Mouse (Mus musculus) mouse trophoblast stem cell (cell line): Measurements from ENCODE around the gene Coro2a.
"Not testable (repeated sequence)": the region's sequence is repeated elsewhere in the genome, so short reads cannot be mapped to it uniquely, and the experiment has no call there.

Experiments used
- in situ Hi-C, 2 experiments: fragments of 300-500 bp; cut with MseI, MboI; formaldehyde crosslinking; loops; 2 replicates in 1 of 2; 3 replicates in 1 of 2; pipeline ENCODE4 v1.15.1; 2025

Coro2a gene

GRCm38 (mm10) chr4:46585041-46585810 lies 16.8 kb downstream of the Coro2a start:
- in situ Hi-C loops, result no loop called here

GRCm38 (mm10) chr4:46584536-46584935 lies 17.5 kb downstream of the Coro2a start:
- in situ Hi-C loops, result not testable (repeated sequence)

GRCm38 (mm10) chr4:46584084-46584483 lies 17.9 kb downstream of the Coro2a start:
- in situ Hi-C loops, result not testable (repeated sequence)

GRCm38 (mm10) chr4:46582024-46582423 lies 20.0 kb downstream of the Coro2a start:
- in situ Hi-C loops, result not testable (repeated sequence)

GRCm38 (mm10) chr4:46581577-46581976 lies 20.4 kb downstream of the Coro2a start:
- in situ Hi-C loops, result not testable (repeated sequence)

GRCm38 (mm10) chr4:46580799-46581243 lies 21.2 kb downstream of the Coro2a start:
- in situ Hi-C loops, result not testable (repeated sequence)

GRCm38 (mm10) chr4:46578796-46579346 lies 23.1 kb downstream of the Coro2a start:
- in situ Hi-C loops, result not testable (repeated sequence)

- in situ Hi-C loops, result no loop called here
Measured at GRCm38 (mm10) chr4:46578228-46578627, 23.8 kb downstream of the Coro2a start.

GRCm38 (mm10) chr4:46575509-46576284 lies 26.3 kb downstream of the Coro2a start:
- in situ Hi-C loops, result not testable (repeated sequence)

GRCm38 (mm10) chr4:46574841-46575240 lies 27.2 kb downstream of the Coro2a start:
- in situ Hi-C loops, result no loop called here

- in situ Hi-C loops, result no loop called here
Measured at GRCm38 (mm10) chr4:46574024-46574753, 27.8 kb downstream of the Coro2a start.

GRCm38 (mm10) chr4:46572616-46573015 lies 29.4 kb downstream of the Coro2a start:
- in situ Hi-C loops, result no loop called here

- in situ Hi-C loops, result no loop called here
Measured at GRCm38 (mm10) chr4:46571744-46572143, 30.3 kb downstream of the Coro2a start.

- in situ Hi-C loops, result no loop called here
Measured at GRCm38 (mm10) chr4:46569671-46570070, 32.3 kb downstream of the Coro2a start.

GRCm38 (mm10) chr4:46568169-46568568 lies 33.8 kb downstream of the Coro2a start:
- in situ Hi-C loops, result no loop called here

GRCm38 (mm10) chr4:46566931-46567671 lies 34.9 kb downstream of the Coro2a start:
- in situ Hi-C loops, result no loop called here

GRCm38 (mm10) chr4:46565393-46565955 lies 36.5 kb downstream of the Coro2a start:
- in situ Hi-C loops, result no loop called here

- in situ Hi-C loops, result no loop called here
Measured at GRCm38 (mm10) chr4:46564247-46564646, 37.8 kb downstream of the Coro2a start.

- in situ Hi-C loops, result no loop called here
Measured at GRCm38 (mm10) chr4:46563847-46564246, 38.2 kb downstream of the Coro2a start.

- in situ Hi-C loops, result no loop called here
Measured at GRCm38 (mm10) chr4:46562841-46563240, 39.2 kb downstream of the Coro2a start.

- in situ Hi-C loops, result no loop called here
Measured at GRCm38 (mm10) chr4:46562037-46562436, 40.0 kb downstream of the Coro2a start.
